Comparison of ENCODE assay signal across 21 mouse cellular contexts in genomic region chr7:127290142-127290541, GRCm38 (mm10). TPM values are rescaled to one million over a fixed set of nuclear protein-coding genes. Genes with fewer than 3 reads are reported as not detected.
DNase-seq lines count a peak whose midpoint lies in the region; ATAC-seq and TF ChIP-seq lines count a peak whose summit lies in the region.
"Had no signal": no experiment of that assay in that cellular context is flagged by ENCODE, and none has a peak within 500 bp of the region (broad histone marks: within the 10 kb centered on the region; RNA-seq: fewer than 3 reads in every experiment).

No protein-coding gene starts in this region.

- peak; percentile 56 for ATAC-seq in common myeloid progenitor, adult 5-6 weeks (replicated peaks; ENCODE audit: low read depth, poor library complexity, severe bottlenecking)
- peak; percentile 61 for ATAC-seq in monocyte, adult 5-6 weeks (replicated peaks; ENCODE audit: insufficient number of reproducible peaks, low FRiP score, low TSS enrichment, poor library complexity, severe bottlenecking)
- ATAC-seq in lung, postnatal 0 days: no peak
- no peak for ATAC-seq in midbrain, embryonic 13.5 days
- ATAC-seq in intestine, embryonic 15.5 days: no peak
- ATAC-seq: forebrain, postnatal 0 days; intestine, embryonic 16.5 days; midbrain, embryonic 15.5 days had no signal

- DNase-seq in kidney, adult 2 months: peak; percentile 31
- DNase-seq in kidney, postnatal 25 days: no peak
- peak; percentile 80 for DNase-seq in A20 (ENCODE audit: low read depth, low spot score)
- no peak for DNase-seq in lung, postnatal 0 days (ENCODE audit: low spot score)
- DNase-seq: adrenal gland, adult 8-10 months; cerebellum, adult 11 months; cerebellum, postnatal 25 days; forebrain, postnatal 0 days; heart, postnatal 14 days; lung, adult 18-20 months had no signal

- no peaks in the 10 kb centered on the region for H3K36me3 ChIP-seq in kidney, adult 2 months (ENCODE audit: control insufficient read depth, insufficient read depth, low read length)
- H3K36me3 ChIP-seq in lung, postnatal 0 days (ENCODE audit: insufficient read depth, low read length): no peaks in the 10 kb centered on the region
- no peaks in the 10 kb centered on the region for H3K36me3 ChIP-seq in midbrain, embryonic 13.5 days
- H3K36me3 ChIP-seq in intestine, embryonic 15.5 days: no peaks in the 10 kb centered on the region
- H3K36me3 ChIP-seq: forebrain, embryonic 10.5 days; heart, embryonic 12.5 days; hindbrain, embryonic 15.5 days; kidney, embryonic 15.5 days; midbrain, embryonic 15.5 days; neural tube, embryonic 15.5 days had no signal

- TF ChIP-seq POLR2A in kidney, adult 2 months (IDR thresholded peaks at IDR 0.05; ENCODE audit: low read depth, low read length): no peak

- H3K27me3 ChIP-seq in kidney, adult 2 months (replicated peaks; ENCODE audit: control insufficient read depth, insufficient read depth, low read length): no peaks in the 10 kb centered on the region
- no peaks in the 10 kb centered on the region for H3K27me3 ChIP-seq in lung, postnatal 0 days (replicated peaks; ENCODE audit: insufficient read depth, low read length)
- H3K27me3 ChIP-seq in midbrain, embryonic 13.5 days: no peaks in the 10 kb centered on the region
- no peaks in the 10 kb centered on the region for H3K27me3 ChIP-seq in intestine, embryonic 15.5 days (replicated peaks)
- H3K27me3 ChIP-seq: heart, embryonic 12.5 days; hindbrain, embryonic 15.5 days; kidney, embryonic 15.5 days; midbrain, embryonic 15.5 days; neural tube, embryonic 15.5 days had no signal

- no peak for TF ChIP-seq EP300 in lung, postnatal 0 days (IDR thresholded peaks at IDR 0.05)

- TF ChIP-seq CTCF in kidney, adult 2 months (conservative IDR thresholded peaks at IDR 0.05; ENCODE audit: insufficient read depth, insufficient read length, low read depth, low read length): no peak
- no peak for TF ChIP-seq CTCF in lung, postnatal 0 days (IDR thresholded peaks at IDR 0.05)

- H3K4me1 ChIP-seq in kidney, adult 2 months (ENCODE audit: control insufficient read depth, insufficient read depth, low read length): peaks cover 6% of the 10 kb centered on the region; the same call in 1 of the 2 replicates
- H3K4me1 ChIP-seq in lung, postnatal 0 days (ENCODE audit: insufficient read depth, low read depth, low read length): no peaks in the 10 kb centered on the region
- H3K4me1 ChIP-seq in midbrain, embryonic 13.5 days (replicated peaks): no peaks in the 10 kb centered on the region
- H3K4me1 ChIP-seq in intestine, embryonic 15.5 days (replicated peaks): no peaks in the 10 kb centered on the region
- H3K4me1 ChIP-seq: heart, embryonic 12.5 days; hindbrain, embryonic 15.5 days; midbrain, embryonic 15.5 days; neural tube, embryonic 15.5 days had no signal

- WGBS in kidney, adult 2 months: 26% methylated on average over 8 of the region's 8 CpGs
- 62% methylated on average over 8 of the region's 8 CpGs for WGBS in lung, postnatal 0 days
- 53% methylated on average over 8 of the region's 8 CpGs for WGBS in midbrain, embryonic 13.5 days
- WGBS in intestine, embryonic 15.5 days: 74% methylated on average over 8 of the region's 8 CpGs

- no peak overlapping the region for H3K4me2 ChIP-seq in lung, postnatal 0 days (replicated peaks; ENCODE audit: low read depth, low read length)
- no peak overlapping the region for H3K4me2 ChIP-seq in midbrain, embryonic 13.5 days (replicated peaks)
- no peak overlapping the region for H3K4me2 ChIP-seq in intestine, embryonic 15.5 days (replicated peaks)
- H3K4me2 ChIP-seq: heart, embryonic 12.5 days; hindbrain, embryonic 15.5 days; kidney, embryonic 15.5 days; midbrain, embryonic 15.5 days; neural tube, embryonic 15.5 days had no signal

- no peak overlapping the region for H3K4me3 ChIP-seq in kidney, adult 2 months (ENCODE audit: insufficient read depth, low read depth, low read length)
- H3K4me3 ChIP-seq in lung, postnatal 0 days (ENCODE audit: low read depth, low read length): no peak overlapping the region
- H3K4me3 ChIP-seq in midbrain, embryonic 13.5 days (replicated peaks): no peak overlapping the region
- no peak overlapping the region for H3K4me3 ChIP-seq in intestine, embryonic 15.5 days (replicated peaks)
- H3K4me3 ChIP-seq: forebrain, embryonic 10.5 days; heart, embryonic 12.5 days; hindbrain, embryonic 15.5 days; kidney, embryonic 15.5 days; midbrain, embryonic 15.5 days; neural tube, embryonic 15.5 days had no signal

- no peak overlapping the region for H3K27ac ChIP-seq in kidney, adult 2 months (ENCODE audit: insufficient read depth, low read depth, low read length)
- no peak overlapping the region for H3K27ac ChIP-seq in lung, postnatal 0 days (ENCODE audit: low read length)
- H3K27ac ChIP-seq in midbrain, embryonic 13.5 days: no peak overlapping the region
- H3K27ac ChIP-seq in intestine, embryonic 15.5 days: no peak overlapping the region
- H3K27ac ChIP-seq: forebrain, embryonic 10.5 days; hindbrain, embryonic 15.5 days; kidney, embryonic 15.5 days; midbrain, embryonic 15.5 days; neural tube, embryonic 15.5 days had no signal

- H3K9ac ChIP-seq in lung, postnatal 0 days (replicated peaks; ENCODE audit: low read depth): no peak overlapping the region
- H3K9ac ChIP-seq in midbrain, embryonic 13.5 days (replicated peaks): no peak overlapping the region
- H3K9ac ChIP-seq in intestine, embryonic 15.5 days: no peak overlapping the region
- H3K9ac ChIP-seq: forebrain, postnatal 0 days; heart, embryonic 12.5 days; hindbrain, embryonic 15.5 days; kidney, embryonic 15.5 days; midbrain, embryonic 15.5 days; neural tube, embryonic 15.5 days had no signal

- no peaks in the 10 kb centered on the region for H3K9me3 ChIP-seq in lung, postnatal 0 days (ENCODE audit: low read length)
- H3K9me3 ChIP-seq in midbrain, embryonic 13.5 days: peaks cover 14% of the 10 kb centered on the region
- H3K9me3 ChIP-seq in intestine, embryonic 15.5 days: no peaks in the 10 kb centered on the region
- H3K9me3 ChIP-seq: hindbrain, embryonic 15.5 days had no signal

RNA-seq across cellular contexts. Expression of gene Itgal, which starts 5.9 kb away (rescaled TPM):
- polyA plus RNA-seq in kidney, adult 2 months (2012; rRNA removed): 2.9 and 7.2 TPM in 2 replicates
- 26.1 and 31.6 TPM in 2 replicates for total RNA-seq in common myeloid progenitor, adult 5-6 weeks (2017)
- 218 to 515 TPM (median 322 TPM) in 3 replicates for total RNA-seq in monocyte, adult 5-6 weeks (2017)
- polyA plus RNA-seq in lung, postnatal 0 days (2015; fragmentation: Nextera tagmentation; extraction: Ambion mirVana): 3.7 and 3.8 TPM in 2 replicates
- 0.30 TPM in 2 replicates for polyA plus RNA-seq in midbrain, embryonic 13.5 days (2015; fragmentation: Nextera tagmentation; extraction: Ambion mirVana)
- polyA plus RNA-seq in intestine, embryonic 15.5 days (2015; fragmentation: Nextera tagmentation; extraction: Ambion mirVana): 2.0 and 2.5 TPM in 2 replicates

RNA-seq across cellular contexts. Expression of gene Sephs2, which starts 16.3 kb away (rescaled TPM):
- 153 and 156 TPM in 2 replicates for polyA plus RNA-seq in kidney, adult 2 months (2012; rRNA removed)
- 99.1 and 102 TPM in 2 replicates for total RNA-seq in common myeloid progenitor, adult 5-6 weeks (2017)
- 139 to 200 TPM (median 191 TPM) in 3 replicates for total RNA-seq in monocyte, adult 5-6 weeks (2017)
- 59.4 and 66.9 TPM in 2 replicates for polyA plus RNA-seq in lung, postnatal 0 days (2015; fragmentation: Nextera tagmentation; extraction: Ambion mirVana)
- polyA plus RNA-seq in midbrain, embryonic 13.5 days (2015; fragmentation: Nextera tagmentation; extraction: Ambion mirVana): 52.4 and 54.0 TPM in 2 replicates
- polyA plus RNA-seq in intestine, embryonic 15.5 days (2015; fragmentation: Nextera tagmentation; extraction: Ambion mirVana): 205 and 233 TPM in 2 replicates

RNA-seq across cellular contexts. Expression of gene Dctpp1, which starts 29.6 kb away (rescaled TPM):
- 68.9 and 70.5 TPM in 2 replicates for polyA plus RNA-seq in kidney, adult 2 months (2012; rRNA removed)
- total RNA-seq in common myeloid progenitor, adult 5-6 weeks (2017): 85.1 and 88.3 TPM in 2 replicates
- total RNA-seq in monocyte, adult 5-6 weeks (2017): 9.6 to 13.3 TPM (median 9.9 TPM) in 3 replicates
- polyA plus RNA-seq in lung, postnatal 0 days (2015; fragmentation: Nextera tagmentation; extraction: Ambion mirVana): 35.7 and 36.4 TPM in 2 replicates
- polyA plus RNA-seq in midbrain, embryonic 13.5 days (2015; fragmentation: Nextera tagmentation; extraction: Ambion mirVana): 142 and 143 TPM in 2 replicates
- polyA plus RNA-seq in intestine, embryonic 15.5 days (2015; fragmentation: Nextera tagmentation; extraction: Ambion mirVana): 216 and 219 TPM in 2 replicates

RNA-seq across cellular contexts. Expression of gene Zfp771, which starts 46.1 kb away (rescaled TPM):
- 48.4 and 85.5 TPM in 2 replicates for polyA plus RNA-seq in kidney, adult 2 months (2012; rRNA removed)
- total RNA-seq in common myeloid progenitor, adult 5-6 weeks (2017): 6.3 and 8.9 TPM in 2 replicates
- total RNA-seq in monocyte, adult 5-6 weeks (2017): 0.57 to 3.9 TPM (median 2.9 TPM) in 3 replicates
- 34.9 and 36.9 TPM in 2 replicates for polyA plus RNA-seq in lung, postnatal 0 days (2015; fragmentation: Nextera tagmentation; extraction: Ambion mirVana)
- polyA plus RNA-seq in midbrain, embryonic 13.5 days (2015; fragmentation: Nextera tagmentation; extraction: Ambion mirVana): 50.5 and 59.7 TPM in 2 replicates
- polyA plus RNA-seq in intestine, embryonic 15.5 days (2015; fragmentation: Nextera tagmentation; extraction: Ambion mirVana): 41.0 and 44.5 TPM in 2 replicates

RNA-seq across cellular contexts. Expression of gene Zfp768, which starts 55.2 kb away (rescaled TPM):
- polyA plus RNA-seq in kidney, adult 2 months (2012; rRNA removed): 36.7 and 52.0 TPM in 2 replicates
- 5.1 and 6.8 TPM in 2 replicates for total RNA-seq in common myeloid progenitor, adult 5-6 weeks (2017)
- 1.8 to 3.4 TPM (median 2.9 TPM) in 3 replicates for total RNA-seq in monocyte, adult 5-6 weeks (2017)
- polyA plus RNA-seq in lung, postnatal 0 days (2015; fragmentation: Nextera tagmentation; extraction: Ambion mirVana): 12.5 and 12.8 TPM in 2 replicates
- 15.6 and 20.1 TPM in 2 replicates for polyA plus RNA-seq in midbrain, embryonic 13.5 days (2015; fragmentation: Nextera tagmentation; extraction: Ambion mirVana)
- 18.9 and 19.9 TPM in 2 replicates for polyA plus RNA-seq in intestine, embryonic 15.5 days (2015; fragmentation: Nextera tagmentation; extraction: Ambion mirVana)

Comparison
In these comparisons a context has a peak if more than half of its experiments do, and no peak if none do; other contexts are left out.
1. DNase-seq: peak in kidney, adult 2 months (single experiment) and A20 (single experiment); none in kidney, postnatal 25 days (0 of 2) and lung, postnatal 0 days (single experiment).
2. ATAC-seq: peak in common myeloid progenitor, adult 5-6 weeks (single experiment) and monocyte, adult 5-6 weeks (single experiment); none in lung, postnatal 0 days (single experiment), midbrain, embryonic 13.5 days (single experiment) and intestine, embryonic 15.5 days (single experiment).